Mouse (Mus musculus) heart, embryonic 12.5 days (tissue): ENCODE data around the gene Hoxd9. TPM values are rescaled to one million over a fixed set of nuclear protein-coding genes. Genes with fewer than 3 reads are reported as not detected.

Experiments used
- ATAC-seq: fragments of 200-750 bp; cut with Nextera tagmentation; 2 replicates; pipeline ENCODE4 v1.8.0; 2017; ENCODE audit warnings: moderate TSS enrichment, moderate library complexity; ENCODE audit not compliant: insufficient number of reproducible peaks, low FRiP score
- H3K27ac ChIP-seq: fragments of 300-500 bp; sonication (generic); 2 replicates; pipeline ENCODE4 v1.5.1; 2016; ENCODE audit warnings: mild to moderate bottlenecking, moderate library complexity; ENCODE audit not compliant: poor library complexity, severe bottlenecking
- H3K27me3 ChIP-seq: fragments of 300-500 bp; sonication (generic); replicated peaks from 2 replicates; pipeline ENCODE4 v1.6.1; 2016; ENCODE audit warnings: mild to moderate bottlenecking, moderate library complexity
- H3K36me3 ChIP-seq: fragments of 300-500 bp; sonication (generic); 2 replicates; pipeline ENCODE4 v1.6.1; 2016; ENCODE audit warnings: mild to moderate bottlenecking, moderate library complexity
- H3K4me1 ChIP-seq: fragments of 300-500 bp; sonication (generic); replicated peaks from 2 replicates; pipeline ENCODE4 v1.6.1; 2016; ENCODE audit warnings: mild to moderate bottlenecking
- H3K4me2 ChIP-seq: fragments of 300-500 bp; sonication (generic); 2 replicates; pipeline ENCODE4 v1.6.1; 2016; ENCODE audit warnings: mild to moderate bottlenecking, moderate library complexity
- H3K4me3 ChIP-seq: fragments of 300-500 bp; sonication (generic); 2 replicates; pipeline ENCODE4 v1.5.1; 2016; ENCODE audit warnings: mild to moderate bottlenecking
- H3K9ac ChIP-seq: fragments of 300-500 bp; sonication (generic); 2 replicates; pipeline ENCODE4 v1.6.1; 2016; ENCODE audit warnings: mild to moderate bottlenecking, moderate library complexity
- H3K9me3 ChIP-seq: fragments of 300-500 bp; sonication (generic); replicated peaks from 2 replicates; pipeline ENCODE4 v1.6.1; 2016; ENCODE audit warnings: mild to moderate bottlenecking, moderate library complexity
- WGBS: fragments of 180-500 bp; shearing (Covaris S2); methylation state at CpG from one replicate; pipeline ENCODE4 v1.1.7; 2016; 5-methylcytosine and 5-hydroxymethylcytosine counted together
- polyA plus RNA-seq: library from polyadenylated mRNA; unstranded; fragments of >200 nt; fragmentation: Nextera tagmentation; extraction: Ambion mirVana; gene quantifications from 2 replicates; pipeline ENCODE4 v1.2.1, GENCODE M21; 2016

Gene Hoxd9
- polyA plus RNA-seq, 1 experiment from 2014 or later, result 0.08 TPM

GRCm38 (mm10) chr2:74694066-74694465 lies 3.5 kb upstream of the Hoxd9 start:
- Histone ChIP-seq H3K9ac (no peak overlapping the region), H3K27ac (no peak overlapping the region), H3K27me3 (peaks cover 94% of the 10 kb centered on the region), H3K36me3 (no peaks in the 10 kb centered on the region), H3K9me3 (no peaks in the 10 kb centered on the region), H3K4me1 (peaks cover 17% of the 10 kb centered on the region; the same call in 1 of the 2 replicates), H3K4me3 (no peak overlapping the region), H3K4me2 (no peak overlapping the region)
- WGBS, result 2% methylated on average over 16 of the region's 16 CpGs
- no peak for ATAC-seq

DNA sequence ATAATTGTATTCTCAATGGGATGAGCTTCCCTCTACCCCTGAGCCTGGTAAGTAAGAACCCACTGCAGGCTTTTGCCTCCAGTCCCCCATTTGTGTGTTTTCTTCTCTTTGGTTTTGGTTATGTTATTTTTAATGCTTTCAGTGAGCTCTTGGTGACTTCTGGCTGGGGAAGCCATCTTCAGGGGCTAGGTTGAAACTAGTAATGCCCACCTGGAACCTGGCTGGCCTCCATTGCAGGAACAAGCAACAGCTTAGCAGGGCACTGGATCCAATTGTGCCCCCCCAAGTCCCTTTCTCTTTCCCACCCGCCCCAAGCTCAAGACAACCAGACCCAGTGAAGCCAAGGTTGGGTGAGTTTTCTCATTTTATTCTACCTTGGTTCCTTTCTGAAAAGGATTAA lies 2.1 kb upstream of the Hoxd9 start:
- no peaks in the 10 kb centered on the region for H3K36me3 ChIP-seq
- H3K9ac ChIP-seq, result no peak overlapping the region
- no peak overlapping the region for H3K4me3 ChIP-seq
- H3K4me2 ChIP-seq, result no peak overlapping the region
- peaks cover 96% of the 10 kb centered on the region for H3K27me3 ChIP-seq
- no peaks in the 10 kb centered on the region for H3K9me3 ChIP-seq
- peaks cover 17% of the 10 kb centered on the region; the same call in 1 of the 2 replicates for H3K4me1 ChIP-seq
- no peak overlapping the region for H3K27ac ChIP-seq
- no peak for ATAC-seq
- WGBS, result 11% methylated on average over 1 of the region's 1 CpGs

GRCm38 (mm10) chr2:74695813-74696430 lies 1.6 kb upstream of the Hoxd9 start:
- H3K27ac ChIP-seq, result no peak overlapping the region

DNA sequence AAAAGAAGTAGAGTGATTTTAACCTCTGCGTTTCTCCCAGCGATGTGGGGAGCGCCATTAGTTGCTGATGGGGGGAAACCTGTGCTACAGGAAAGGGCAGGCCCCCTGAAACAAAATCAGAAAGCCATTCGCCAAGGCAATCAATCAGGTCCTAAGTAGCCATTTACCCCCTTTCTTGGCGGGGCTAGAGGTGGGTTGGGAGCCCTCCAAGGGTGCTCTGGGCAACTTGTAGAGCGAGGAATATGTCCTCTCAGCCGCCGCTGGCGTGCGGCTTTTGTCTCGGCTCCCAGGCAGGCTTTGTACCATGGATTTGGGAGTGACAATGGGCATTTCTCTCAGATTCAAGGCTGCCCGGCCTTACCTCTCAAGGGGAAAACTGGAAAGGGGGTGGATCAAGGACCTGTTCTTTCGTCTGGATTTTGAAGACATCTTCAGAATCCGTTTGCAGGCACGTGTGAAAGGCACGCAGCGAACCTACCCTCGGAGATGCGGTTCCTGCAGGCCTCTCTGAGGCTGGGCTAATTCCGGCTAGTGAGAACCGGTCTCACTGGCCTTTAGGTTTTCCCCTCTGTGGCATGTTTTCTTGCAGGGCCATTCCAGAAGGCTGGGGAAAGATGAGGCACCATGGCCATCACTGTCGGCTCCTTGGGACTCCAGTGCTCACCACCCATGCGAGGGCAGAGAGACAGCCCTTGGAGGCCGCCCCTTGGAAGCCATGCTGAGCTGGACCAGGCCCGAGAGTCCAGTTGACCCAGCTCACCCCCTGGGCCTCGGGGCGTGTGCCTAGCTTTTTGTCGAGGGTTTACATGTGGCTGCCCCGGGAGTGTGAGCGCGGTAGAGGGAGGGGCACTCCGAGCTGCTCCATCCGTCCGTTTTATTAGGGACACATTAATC lies 838 bp upstream of the Hoxd9 start:
- ATAC-seq, result no peak
- Histone ChIP-seq H3K4me1 (peaks cover 14% of the 10 kb centered on the region; the same call in 1 of the 2 replicates), H3K9me3 (no peaks in the 10 kb centered on the region), H3K36me3 (no peaks in the 10 kb centered on the region), H3K27me3 (peaks cover 97% of the 10 kb centered on the region), H3K9ac (no peak overlapping the region), H3K27ac (no peak overlapping the region), H3K4me3 (no peak overlapping the region), H3K4me2 (no peak overlapping the region)
- WGBS, result 2% methylated on average over 34 of the region's 34 CpGs

More at GRCm38 (mm10) chr2:74695813-74696430, 1.6 kb upstream of the Hoxd9 start:
- H3K9ac ChIP-seq, result no peak overlapping the region
- peaks cover 17% of the 10 kb centered on the region; the same call in 1 of the 2 replicates for H3K4me1 ChIP-seq
- H3K36me3 ChIP-seq, result no peaks in the 10 kb centered on the region
- H3K4me2 ChIP-seq, result no peak overlapping the region
- H3K9me3 ChIP-seq, result no peaks in the 10 kb centered on the region
- peaks cover 100% of the 10 kb centered on the region for H3K27me3 ChIP-seq
- no peak for ATAC-seq
- no peak overlapping the region for H3K4me3 ChIP-seq
- WGBS, result under 1% methylated on average over 7 of the region's 7 CpGs

DNA sequence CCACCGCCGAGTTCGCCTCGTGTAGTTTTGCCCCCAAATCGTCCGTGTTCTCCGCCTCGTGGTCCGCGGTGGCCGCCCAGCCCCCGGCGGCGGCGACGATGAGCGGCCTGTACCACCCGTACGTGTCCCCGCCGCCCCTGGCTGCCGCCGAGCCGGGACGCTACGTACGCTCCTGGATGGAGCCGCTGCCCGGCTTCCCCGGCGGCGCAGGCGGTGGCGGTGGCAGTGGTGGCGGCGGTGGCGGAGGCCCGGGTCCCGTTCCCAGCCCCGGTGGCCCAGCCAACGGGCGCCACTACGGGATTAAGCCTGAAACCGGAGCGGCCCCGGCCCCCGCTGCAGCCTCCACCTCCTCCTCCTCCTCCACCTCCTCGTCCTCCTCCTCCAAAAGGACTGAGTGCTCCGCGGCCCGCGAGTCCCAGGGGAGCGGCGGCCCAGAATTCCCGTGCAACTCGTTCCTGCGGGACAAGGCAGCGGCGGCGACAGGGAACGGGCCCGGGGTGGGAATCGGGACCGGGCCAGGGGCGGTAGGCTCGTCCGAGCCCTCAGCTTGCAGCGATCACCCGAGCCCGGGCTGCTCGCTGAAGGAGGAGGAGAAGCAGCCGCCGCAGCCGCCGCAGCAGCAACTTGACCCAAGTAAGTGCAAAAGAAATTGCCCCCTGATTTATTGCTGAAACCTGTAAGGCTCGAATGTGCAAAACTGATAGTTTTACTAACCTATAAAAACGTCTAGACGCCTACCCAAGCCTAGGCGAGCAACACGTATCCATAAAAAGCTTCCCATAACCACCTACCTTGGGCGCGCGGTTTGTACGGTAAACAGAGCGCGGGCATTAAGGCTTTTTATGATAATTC lies 900 bp downstream of the Hoxd9 start:
- H3K9me3 ChIP-seq, result no peaks in the 10 kb centered on the region
- H3K4me3 ChIP-seq, result peak overlapping the region; percentile 34
- ATAC-seq, result peak; percentile 39; the same call in 1 of the 2 replicates
- WGBS, result under 1% methylated on average over 85 of the region's 86 CpGs
- peaks cover 92% of the 10 kb centered on the region for H3K27me3 ChIP-seq
- H3K36me3 ChIP-seq, result no peaks in the 10 kb centered on the region
- peak overlapping the region; percentile 63 for H3K4me2 ChIP-seq
- no peak overlapping the region for H3K27ac ChIP-seq
- H3K4me1 ChIP-seq, result peaks cover 14% of the 10 kb centered on the region; the same call in 1 of the 2 replicates
- 0 out of 2 replicates have a peak overlapping the region, but pooled peaks have one; percentile 34 for H3K9ac ChIP-seq

GRCm38 (mm10) chr2:74699053-74699430 lies 1.5 kb downstream of the Hoxd9 start:
- 2% methylated on average over 17 of the region's 17 CpGs for WGBS
- Histone ChIP-seq H3K36me3 (no peaks in the 10 kb centered on the region), H3K9ac (no peak overlapping the region), H3K4me1 (peaks cover 14% of the 10 kb centered on the region; the same call in 1 of the 2 replicates), H3K27me3 (peaks cover 92% of the 10 kb centered on the region), H3K27ac (no peak overlapping the region), H3K9me3 (no peaks in the 10 kb centered on the region), H3K4me2 (no peak overlapping the region), H3K4me3 (no peak overlapping the region)
- ATAC-seq, result no peak

GRCm38 (mm10) chr2:74699664-74700545 lies 2.4 kb downstream of the Hoxd9 start:
- ATAC-seq, result no peak
- no peak overlapping the region for H3K4me3 ChIP-seq
- no peak overlapping the region for H3K27ac ChIP-seq
- H3K4me2 ChIP-seq, result no peak overlapping the region
- no peaks in the 10 kb centered on the region for H3K36me3 ChIP-seq
- no peaks in the 10 kb centered on the region for H3K9me3 ChIP-seq
- WGBS, result 2% methylated on average over 23 of the region's 23 CpGs
- no peak overlapping the region for H3K9ac ChIP-seq
- H3K4me1 ChIP-seq, result peaks cover 18% of the 10 kb centered on the region
- peaks cover 92% of the 10 kb centered on the region for H3K27me3 ChIP-seq

- H3K4me2 ChIP-seq, result no peak overlapping the region
Measured at GRCm38 (mm10) chr2:74700546-74701112, 3.1 kb downstream of the Hoxd9 start.

GRCm38 (mm10) chr2:74701949-74702819 lies 4.7 kb downstream of the Hoxd9 start:
- peaks cover 89% of the 10 kb centered on the region for H3K27me3 ChIP-seq
- no peak overlapping the region for H3K4me2 ChIP-seq
- no peaks in the 10 kb centered on the region for H3K36me3 ChIP-seq
- 14% methylated on average over 17 of the region's 17 CpGs for WGBS
- no peak overlapping the region for H3K4me3 ChIP-seq
- H3K9me3 ChIP-seq, result no peaks in the 10 kb centered on the region
- H3K9ac ChIP-seq, result no peak overlapping the region
- ATAC-seq, result no peak
- H3K27ac ChIP-seq, result no peak overlapping the region
- peaks cover 27% of the 10 kb centered on the region for H3K4me1 ChIP-seq

More at GRCm38 (mm10) chr2:74700546-74701112, 3.1 kb downstream of the Hoxd9 start:
- Histone ChIP-seq H3K27ac (no peak overlapping the region), H3K27me3 (peaks cover 92% of the 10 kb centered on the region), H3K4me3 (no peak overlapping the region), H3K4me1 (peaks cover 25% of the 10 kb centered on the region), H3K9me3 (no peaks in the 10 kb centered on the region), H3K9ac (no peak overlapping the region), H3K36me3 (no peaks in the 10 kb centered on the region)
- ATAC-seq, result no peak
- WGBS, result 5% methylated on average over 22 of the region's 22 CpGs
